Mouse (Mus musculus) CH12.LX (cell line): ENCODE measurements around the gene Olfr1201. TPM values are rescaled to one million over a fixed set of nuclear protein-coding genes. Genes with fewer than 3 reads are reported as not detected.

Experiments
- DNase-seq: peaks from one replicate; pipeline ENCODE4 v3.0.0-alpha.2; 2013; ENCODE audit errors: extremely low read depth
- H3K27ac ChIP-seq: 2 replicates; pipeline ENCODE4 v1.5.1; 2012; ENCODE audit warnings: low read depth, mild to moderate bottlenecking, control low read depth, moderate library complexity; ENCODE audit not compliant: insufficient read depth
- H3K27me3 ChIP-seq: replicated peaks from 2 replicates; pipeline ENCODE3; 2012; ENCODE audit warnings: inconsistent platforms
- H3K36me3 ChIP-seq, 2 experiments: replicated peaks in 1 of 2; 2 replicates each; pipeline versions ENCODE3 to v1.6.1; 2012; ENCODE audit warnings: inconsistent platforms in 1 of 2, low read length in 1 of 2, mild to moderate bottlenecking in 1 of 2, mixed read lengths in 1 of 2, moderate library complexity in 1 of 2; ENCODE audit not compliant: control insufficient read depth in 1 of 2, insufficient read depth in 1 of 2
- H3K4me1 ChIP-seq, 2 experiments: 2 replicates each; pipeline ENCODE4 v1.6.1; 2012; ENCODE audit warnings: inconsistent platforms in 1 of 2, moderate library complexity in 1 of 2; ENCODE audit not compliant: insufficient read depth in 2 of 2, control insufficient read depth in 1 of 2
- H3K4me2 ChIP-seq: 2 replicates; pipeline ENCODE4 v1.6.1; 2012; ENCODE audit warnings: low read depth, mild to moderate bottlenecking, control low read depth; ENCODE audit not compliant: poor library complexity, insufficient read depth, severe bottlenecking
- H3K4me3 ChIP-seq, 3 experiments: fragments of 150-350 bp in 1 of 3; sonication (generic) in 1 of 3; replicated peaks in 1 of 3; 2 replicates each; pipeline versions ENCODE3 to v1.5.1; 2011 to 2012; ENCODE audit warnings: low read depth in 2 of 3, low read length in 2 of 3, mild to moderate bottlenecking in 2 of 3, moderate library complexity in 2 of 3, control low read depth in 1 of 3, improper control_type of control experiment in 1 of 3, inconsistent platforms in 1 of 3, mixed read lengths in 1 of 3; ENCODE audit not compliant: poor library complexity in 1 of 3
- H3K79me2 ChIP-seq: replicated peaks from 2 replicates; pipeline ENCODE4 v1.6.1; 2012; ENCODE audit warnings: mild to moderate bottlenecking, moderate library complexity; ENCODE audit not compliant: control insufficient read depth, poor library complexity, insufficient read depth, severe bottlenecking; ENCODE audit errors: extremely low read depth
- H3K9ac ChIP-seq: 2 replicates; pipeline ENCODE4 v1.6.1; 2012; ENCODE audit warnings: low read depth, mild to moderate bottlenecking, control low read depth, moderate library complexity; ENCODE audit not compliant: insufficient read depth
- H3K9me3 ChIP-seq: replicated peaks from 2 replicates; pipeline ENCODE3; 2012; ENCODE audit warnings: low read length, inconsistent platforms, mixed read lengths
- CHD1 ChIP-seq: IDR thresholded peaks from 2 replicates; pipeline ENCODE4 v1.6.1; 2012; ENCODE audit warnings: low read depth, low read length, improper control_type of control experiment, inconsistent platforms
- ELF1 ChIP-seq: IDR thresholded peaks from 2 replicates; pipeline ENCODE4 v1.6.1; 2014; ENCODE audit warnings: low read depth, mild to moderate bottlenecking, inconsistent platforms, low read length, improper control_type of control experiment
- EP300 ChIP-seq: IDR thresholded peaks from 2 replicates; pipeline ENCODE4 v1.6.1; 2011; ENCODE audit warnings: low read length, improper control_type of control experiment
- ETS1 ChIP-seq: conservative IDR thresholded peaks from 2 replicates; pipeline ENCODE4 v1.6.1; 2012; ENCODE audit warnings: low read depth, mild to moderate bottlenecking, inconsistent platforms, low read length, improper control_type of control experiment, moderate library complexity
- HCFC1 ChIP-seq: IDR thresholded peaks from 2 replicates; pipeline ENCODE4 v1.6.1; 2012; ENCODE audit warnings: low read depth, mild to moderate bottlenecking, inconsistent platforms, low read length, improper control_type of control experiment
- IRF4 ChIP-seq: IDR thresholded peaks from 2 replicates; pipeline ENCODE4 v1.6.1; 2014; ENCODE audit warnings: low read depth, mild to moderate bottlenecking, inconsistent platforms, low read length, improper control_type of control experiment
- JUN ChIP-seq: IDR thresholded peaks from 2 replicates; pipeline ENCODE4 v1.6.1; 2011; ENCODE audit warnings: low read depth, mild to moderate bottlenecking, low read length, improper control_type of control experiment, moderate library complexity; ENCODE audit not compliant: insufficient read depth
- KAT2A ChIP-seq: IDR thresholded peaks from 2 replicates; pipeline ENCODE4 v1.6.1; 2012; ENCODE audit warnings: low read length, improper control_type of control experiment, inconsistent platforms; ENCODE audit not compliant: insufficient replicate concordance
- MAFK ChIP-seq: IDR thresholded peaks from 2 replicates; pipeline ENCODE4 v1.6.1; 2011; ENCODE audit warnings: low read length, improper control_type of control experiment; ENCODE audit not compliant: insufficient replicate concordance
- MAX ChIP-seq: IDR thresholded peaks from 2 replicates; pipeline ENCODE4 v1.6.1; 2011; ENCODE audit warnings: low read length, improper control_type of control experiment
- MEF2A ChIP-seq: IDR thresholded peaks from 2 replicates; pipeline ENCODE4 v1.6.1; 2014; ENCODE audit warnings: low read depth, mild to moderate bottlenecking, inconsistent platforms, low read length, improper control_type of control experiment, borderline replicate concordance
- MXI1 ChIP-seq: IDR thresholded peaks from 2 replicates; pipeline ENCODE4 v1.6.1; 2011; ENCODE audit warnings: mild to moderate bottlenecking, low read depth, low read length, improper control_type of control experiment
- MYC ChIP-seq: IDR thresholded peaks from 2 replicates; pipeline ENCODE4 v1.6.1; 2011; ENCODE audit warnings: low read depth, mild to moderate bottlenecking, improper control_type of control experiment, low read length
- NELFE ChIP-seq: IDR thresholded peaks from 2 replicates; pipeline ENCODE4 v1.6.1; 2011; ENCODE audit warnings: low read depth, low read length, improper control_type of control experiment
- POLR2A ChIP-seq: IDR thresholded peaks from 2 replicates; pipeline ENCODE4 v1.6.1; 2011; ENCODE audit warnings: low read depth, mild to moderate bottlenecking, improper control_type of control experiment, low read length
- POLR2AphosphoS2 ChIP-seq: IDR thresholded peaks from 2 replicates; pipeline ENCODE4 v1.6.1; 2011; ENCODE audit warnings: low read depth, low read length, improper control_type of control experiment
- RCOR1 ChIP-seq: conservative IDR thresholded peaks from 2 replicates; pipeline ENCODE4 v1.6.1; 2012; ENCODE audit warnings: low read depth, mild to moderate bottlenecking, inconsistent platforms, low read length, improper control_type of control experiment
- TBP ChIP-seq: conservative IDR thresholded peaks from 2 replicates; pipeline ENCODE4 v1.6.1; 2011; ENCODE audit warnings: low read depth, low read length, improper control_type of control experiment
- UBTF ChIP-seq: IDR thresholded peaks from 2 replicates; pipeline ENCODE4 v1.6.1; 2012; ENCODE audit warnings: low read depth, mild to moderate bottlenecking, inconsistent platforms, low read length, improper control_type of control experiment, moderate library complexity
- USF1 ChIP-seq: IDR thresholded peaks from 2 replicates; pipeline ENCODE4 v1.6.1; 2014; ENCODE audit warnings: low read depth, mild to moderate bottlenecking, inconsistent platforms, low read length, improper control_type of control experiment
- USF2 ChIP-seq: conservative IDR thresholded peaks from 2 replicates; pipeline ENCODE4 v1.6.1; 2011; ENCODE audit warnings: low read depth, low read length, improper control_type of control experiment
- ZC3H11A ChIP-seq: IDR thresholded peaks from 2 replicates; pipeline ENCODE4 v1.6.1; 2012; ENCODE audit warnings: low read depth, mild to moderate bottlenecking, inconsistent platforms, low read length, improper control_type of control experiment
- ZKSCAN1 ChIP-seq: IDR thresholded peaks from 2 replicates; pipeline ENCODE4 v1.6.1; 2012; ENCODE audit warnings: low read depth, inconsistent platforms, low read length, improper control_type of control experiment, borderline replicate concordance
- ZNF384 ChIP-seq: IDR thresholded peaks from 2 replicates; pipeline ENCODE4 v1.6.1; 2012; ENCODE audit warnings: low read depth, low read length, improper control_type of control experiment, inconsistent platforms
- dilution Hi-C: fragments of 300-500 bp; cut with MboI; formaldehyde crosslinking; loops from 2 replicates; pipeline ENCODE4 v1.14.3; 2020; ENCODE audit warnings: low sequenced_read_pairs; ENCODE audit not compliant: extremely low pct_unique_long_range_greater_than_20kb, extremely low pct_ligation_motif_present
- in situ Hi-C: fragments of 300-500 bp; cut with MboI; formaldehyde crosslinking; loops from 3 replicates; pipeline ENCODE4 v1.14.3; 2019; ENCODE audit warnings: low sequenced_read_pairs, low pct_ligation_motif_present, low pct_unique_long_range_greater_than_20kb, mixed read lengths
- polyA plus RNA-seq: library from polyadenylated mRNA; unstranded; fragments of >175 nt; gene quantifications from 2 replicates; pipeline ENCODE4 v1.2.1, GENCODE M21; 2012; ENCODE audit warnings: low read depth; ENCODE audit not compliant: insufficient read length
- total RNA-seq, 2 experiments: library from RNA; depleted of rRNA; stranded (reverse); fragments of 300-350 nt in 1 of 2; fragments of >200 nt in 1 of 2; gene quantifications; 2 replicates each; pipeline ENCODE4 v1.2.3; 2012 to 2014

Gene Olfr1201
- total and polyA plus RNA-seq, 3 experiments: not detected

- no peak for DNase-seq
- Histone ChIP-seq H3K9ac (no peak within 1 kb of the TSS), H3K4me1 (no peaks in the 10 kb centered on the region), H3K79me2 (no peaks in the 10 kb centered on the region), H3K4me2 (no peak within 1 kb of the TSS), H3K9me3 (peaks cover 12% of the 10 kb centered on the region), H3K27ac (no peak within 1 kb of the TSS), H3K27me3 (no peaks in the 10 kb centered on the region), H3K4me3 (no peak within 1 kb of the TSS), H3K36me3 (no peaks in the 10 kb centered on the region)
- in situ Hi-C loops (no loop called here), dilution Hi-C loops (no loop called here)
- TF ChIP-seq NELFE (no peak), ZNF384 (no peak), KAT2A (no peak), UBTF (no peak), MYC (no peak), ZKSCAN1 (no peak), CHD1 (no peak), USF2 (no peak), ETS1 (no peak), RCOR1 (no peak)
Measured at GRCm38 (mm10) chr2:88770388-88770787, 22.4 kb upstream of the Olfr1201 start, which contains the start of gene Olfr1200. Olfr1200 (minus strand) TSS chr2:88770488.

- Histone ChIP-seq H3K36me3 (no peaks in the 10 kb centered on the region), H3K27ac (no peak within 1 kb of the TSS), H3K4me2 (no peak within 1 kb of the TSS), H3K9ac (no peak within 1 kb of the TSS), H3K4me1 (no peaks in the 10 kb centered on the region), H3K9me3 (peaks cover 3% of the 10 kb centered on the region), H3K4me3 (no peak within 1 kb of the TSS), H3K79me2 (no peaks in the 10 kb centered on the region), H3K27me3 (no peaks in the 10 kb centered on the region)
- DNase-seq: no peak
- no peak for TF ChIP-seq ELF1
- no peak for TF ChIP-seq MAX
- TF ChIP-seq CHD1: no peak
- TF ChIP-seq MXI1: no peak
- no peak for TF ChIP-seq POLR2AphosphoS2
- TF ChIP-seq USF1: no peak
- TF ChIP-seq POLR2A: no peak
- TF ChIP-seq JUN: no peak
- TF ChIP-seq MEF2A: no peak
- no peak for TF ChIP-seq TBP
- no peak for TF ChIP-seq EP300
- no peak for TF ChIP-seq MAFK
- TF ChIP-seq USF2: no peak
- TF ChIP-seq ZC3H11A: no peak
- TF ChIP-seq HCFC1: no peak
- TF ChIP-seq ZKSCAN1: no peak
- no peak for TF ChIP-seq IRF4
- TF ChIP-seq ZNF384: no peak
- dilution Hi-C loops: no loop called here
- in situ Hi-C loops: no loop called here
Measured at GRCm38 (mm10) chr2:88814196-88814595, 21.4 kb downstream of the Olfr1201 start, which contains the start of gene Olfr1202. Olfr1202 (plus strand) TSS chr2:88814496.
